Mouse (Mus musculus) lung, postnatal 0 days (tissue): ENCODE measurements around the gene Cdkn1b. TPM values are rescaled to one million over a fixed set of nuclear protein-coding genes. Genes with fewer than 3 reads are reported as not detected.

Source experiments
- ATAC-seq: fragments of 200-750 bp; cut with Nextera tagmentation; 2 replicates; pipeline ENCODE4 v1.8.0; 2017; ENCODE audit warnings: moderate library complexity
- DNase-seq: peaks from one replicate; pipeline ENCODE4 v3.0.0-alpha.2; 2016; ENCODE audit warnings: low spot score
- H3K27ac ChIP-seq: fragments of 300-500 bp; sonication (generic); 2 replicates; pipeline ENCODE4 v1.5.1; 2014; ENCODE audit warnings: antibody characterized with exemption, mild to moderate bottlenecking, low read length, mixed read lengths
- H3K27me3 ChIP-seq: fragments of 300-500 bp; sonication (generic); replicated peaks from 2 replicates; pipeline ENCODE4 v1.6.1; 2014; ENCODE audit warnings: low read length, mixed read lengths; ENCODE audit not compliant: insufficient read depth
- H3K36me3 ChIP-seq: fragments of 300-500 bp; sonication (generic); 2 replicates; pipeline ENCODE4 v1.6.1; 2014; ENCODE audit warnings: low read length, mixed read lengths; ENCODE audit not compliant: insufficient read depth
- H3K4me1 ChIP-seq: fragments of 300-500 bp; sonication (generic); 2 replicates; pipeline ENCODE4 v1.6.1; 2014; ENCODE audit warnings: antibody characterized with exemption, low read depth, low read length, mixed read lengths; ENCODE audit not compliant: insufficient read depth
- H3K4me2 ChIP-seq: fragments of 300-500 bp; sonication (generic); replicated peaks from 2 replicates; pipeline ENCODE4 v1.6.1; 2014; ENCODE audit warnings: low read depth, mild to moderate bottlenecking, low read length, moderate library complexity, mixed read lengths
- H3K4me3 ChIP-seq: fragments of 300-500 bp; sonication (generic); 2 replicates; pipeline ENCODE4 v1.5.1; 2014; ENCODE audit warnings: low read depth, low read length
- H3K9ac ChIP-seq: fragments of 300-500 bp; sonication (generic); replicated peaks from 2 replicates; pipeline ENCODE4 v1.6.1; 2014; ENCODE audit warnings: low read depth, mild to moderate bottlenecking
- H3K9me3 ChIP-seq: fragments of 300-500 bp; sonication (generic); 2 replicates; pipeline ENCODE4 v1.6.1; 2016; ENCODE audit warnings: low read length, mixed read lengths
- CTCF ChIP-seq: IDR thresholded peaks from 2 replicates; pipeline ENCODE4 v1.5.1; 2016; ENCODE audit warnings: antibody characterized with exemption, mild to moderate bottlenecking
- EP300 ChIP-seq: IDR thresholded peaks from 2 replicates; pipeline ENCODE4 v1.6.1; 2016; ENCODE audit warnings: antibody characterized with exemption, mild to moderate bottlenecking, control low read depth
- WGBS: fragments of 180-500 bp; shearing (Covaris S2); extraction: QIAGEN DNeasy Blood & Tissue Kit; methylation state at CpG from one replicate; pipeline ENCODE4 v1.1.7; 2014; 5-methylcytosine and 5-hydroxymethylcytosine counted together
- polyA plus RNA-seq: library from polyadenylated mRNA; unstranded; fragments of >200 nt; fragmentation: Nextera tagmentation; extraction: Ambion mirVana; gene quantifications from 2 replicates; pipeline ENCODE4 v1.2.1, GENCODE M21; 2015

Cdkn1b gene
- polyA plus RNA-seq, 1 experiment from 2014 or later: 46.2 TPM

DNA sequence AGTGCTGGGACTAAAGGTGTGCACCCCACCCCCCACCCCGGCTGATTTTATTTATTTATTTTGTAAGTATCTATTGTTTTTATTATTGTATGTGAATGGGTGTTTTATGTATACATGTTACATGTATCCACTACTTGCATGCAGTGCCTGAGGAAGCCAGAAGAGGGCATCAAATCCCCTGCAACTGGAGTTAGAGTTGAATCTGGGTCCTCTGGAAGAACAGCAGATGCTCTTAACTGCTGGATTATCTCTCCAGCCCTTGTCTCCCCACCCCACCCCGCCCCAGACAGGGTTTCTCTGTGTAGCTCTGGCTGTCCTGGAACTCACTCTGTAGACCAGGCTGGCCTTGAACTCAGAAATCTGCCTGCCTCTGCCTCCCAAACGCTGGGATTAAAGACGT, 36.2 kb downstream of the Cdkn1b start:
- Histone ChIP-seq H3K36me3 (no peaks in the 10 kb centered on the region), H3K9ac (no peak overlapping the region), H3K27ac (no peak overlapping the region), H3K9me3 (no peaks in the 10 kb centered on the region), H3K4me2 (no peak overlapping the region), H3K4me3 (no peak overlapping the region), H3K27me3 (no peaks in the 10 kb centered on the region), H3K4me1 (no peaks in the 10 kb centered on the region)
- WGBS: 78% methylated on average over 4 of the region's 4 CpGs
- no peak for DNase-seq
- TF ChIP-seq EP300: no peak
- TF ChIP-seq CTCF: peak; percentile 50
- no peak for ATAC-seq

DNA sequence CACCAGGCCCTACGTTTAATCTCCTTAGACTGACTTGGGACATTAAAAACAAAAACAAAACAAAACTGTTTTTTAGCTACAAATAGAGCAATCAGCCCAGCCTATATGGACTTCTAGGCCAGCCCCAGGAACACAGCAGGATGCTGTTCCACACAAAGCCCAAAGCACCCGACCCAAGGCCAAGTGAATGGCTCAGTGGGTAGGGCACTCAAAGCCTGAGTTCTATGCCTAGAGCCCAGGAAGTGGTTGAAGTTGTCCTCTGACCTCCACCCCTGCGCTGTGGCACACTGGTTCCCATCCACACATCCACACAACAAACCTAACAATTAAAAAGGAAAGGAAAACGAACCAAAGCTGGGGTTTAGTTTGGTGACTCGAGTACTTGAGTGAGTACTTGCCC, 41.1 kb downstream of the Cdkn1b start:
- no peak overlapping the region for H3K4me3 ChIP-seq
- DNase-seq (no peak), ATAC-seq (no peak)
- H3K4me2 ChIP-seq: no peak overlapping the region
- no peaks in the 10 kb centered on the region for H3K27me3 ChIP-seq
- H3K9me3 ChIP-seq: no peaks in the 10 kb centered on the region
- no peak overlapping the region for H3K27ac ChIP-seq
- H3K4me1 ChIP-seq: no peaks in the 10 kb centered on the region
- 63% methylated on average over 5 of the region's 5 CpGs for WGBS
- H3K9ac ChIP-seq: no peak overlapping the region
- no peak for TF ChIP-seq EP300
- no peak for TF ChIP-seq CTCF
- H3K36me3 ChIP-seq: no peaks in the 10 kb centered on the region

DNA sequence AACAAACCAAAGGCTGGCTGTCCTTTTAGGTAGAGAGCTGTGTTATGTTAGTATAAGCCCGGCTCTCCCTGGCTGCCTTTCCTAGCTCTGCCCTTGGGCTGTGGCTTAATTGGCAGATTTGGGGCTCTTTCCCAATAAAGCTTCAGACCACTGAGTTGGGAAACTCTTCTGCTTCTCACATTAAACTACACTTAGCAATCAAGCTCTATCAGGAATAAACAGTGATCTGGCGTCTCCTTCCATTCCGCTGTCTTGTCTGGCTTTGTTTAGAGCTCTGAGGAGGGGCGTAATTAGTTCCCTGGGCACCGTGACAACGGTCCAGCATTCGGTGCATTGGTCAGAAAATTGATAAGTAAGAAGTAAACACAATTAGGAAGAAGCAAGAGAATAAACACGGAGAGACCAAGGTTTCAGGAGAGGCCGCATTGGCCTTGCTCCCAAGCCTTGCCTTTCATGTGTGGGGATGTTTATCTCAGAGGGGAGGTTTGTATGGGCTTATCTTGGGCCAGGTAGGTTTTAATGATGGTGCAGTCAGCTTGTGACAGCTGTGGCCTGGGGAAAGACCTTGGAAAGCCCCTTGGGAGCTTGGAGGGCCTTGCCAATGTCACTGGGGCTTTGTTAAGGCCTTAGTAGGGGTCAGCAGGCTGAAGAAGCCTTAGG, 41.8 kb downstream of the Cdkn1b start:
- 37% methylated on average over 9 of the region's 9 CpGs for WGBS
- Histone ChIP-seq H3K4me1 (no peaks in the 10 kb centered on the region), H3K4me2 (no peak overlapping the region), H3K4me3 (no peak overlapping the region), H3K27ac (no peak overlapping the region), H3K27me3 (no peaks in the 10 kb centered on the region), H3K9ac (no peak overlapping the region), H3K9me3 (no peaks in the 10 kb centered on the region), H3K36me3 (no peaks in the 10 kb centered on the region)
- TF ChIP-seq CTCF (no peak), EP300 (no peak)
- peak; percentile 57 for DNase-seq
- ATAC-seq: no peak

DNA sequence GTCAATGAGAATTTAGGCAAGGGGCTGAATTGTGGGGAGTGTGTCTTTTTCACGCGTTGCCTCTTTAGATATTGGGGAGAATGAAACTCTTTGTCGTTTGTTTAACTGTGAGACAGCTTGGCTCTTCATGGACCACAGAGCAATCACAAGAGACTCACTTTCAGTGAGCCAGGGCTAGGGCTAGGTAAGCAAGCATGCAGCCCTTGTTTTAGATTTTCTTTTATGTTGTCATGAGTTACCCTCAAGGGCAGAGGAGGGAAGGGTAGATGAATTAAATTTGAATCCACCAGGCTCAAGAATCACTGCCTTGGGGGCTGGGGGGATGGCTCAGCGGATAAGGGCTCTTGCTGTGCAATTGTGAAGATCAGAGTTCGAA, 42.3 kb downstream of the Cdkn1b start:
- H3K9ac ChIP-seq: no peak overlapping the region
- H3K36me3 ChIP-seq: no peaks in the 10 kb centered on the region
- 76% methylated on average over 5 of the region's 5 CpGs for WGBS
- TF ChIP-seq CTCF (no peak), EP300 (no peak)
- no peak overlapping the region for H3K4me2 ChIP-seq
- H3K9me3 ChIP-seq: no peaks in the 10 kb centered on the region
- no peaks in the 10 kb centered on the region for H3K4me1 ChIP-seq
- no peak for DNase-seq
- no peak overlapping the region for H3K4me3 ChIP-seq
- no peak overlapping the region for H3K27ac ChIP-seq
- no peak for ATAC-seq
- no peaks in the 10 kb centered on the region for H3K27me3 ChIP-seq

DNA sequence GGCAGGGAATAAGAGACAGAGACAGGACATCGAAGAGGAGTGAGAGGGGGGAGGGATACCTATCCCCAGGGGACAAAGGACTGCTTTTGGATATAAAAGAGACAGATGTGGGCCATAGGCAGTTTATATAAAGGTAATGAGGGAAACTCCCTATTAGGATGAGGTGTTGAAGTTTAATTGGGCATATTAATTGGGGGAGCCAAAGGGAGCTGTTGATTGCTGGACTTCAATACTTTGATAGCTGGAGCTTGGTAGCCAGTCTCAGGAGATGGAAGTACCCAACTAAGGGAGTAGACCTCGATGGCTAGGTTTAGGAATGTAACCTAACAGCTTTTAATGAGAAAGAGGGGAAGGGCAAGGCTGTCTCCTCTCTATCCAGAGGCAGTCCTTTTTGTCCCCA, 43.7 kb downstream of the Cdkn1b start:
- DNase-seq (no peak), ATAC-seq (no peak)
- Histone ChIP-seq H3K4me1 (no peaks in the 10 kb centered on the region), H3K4me3 (no peak overlapping the region), H3K4me2 (no peak overlapping the region), H3K27me3 (no peaks in the 10 kb centered on the region), H3K9me3 (no peaks in the 10 kb centered on the region), H3K27ac (no peak overlapping the region), H3K9ac (no peak overlapping the region), H3K36me3 (no peaks in the 10 kb centered on the region)
- TF ChIP-seq CTCF: no peak
- TF ChIP-seq EP300: no peak
- WGBS: 69% methylated on average over 2 of the region's 2 CpGs

DNA sequence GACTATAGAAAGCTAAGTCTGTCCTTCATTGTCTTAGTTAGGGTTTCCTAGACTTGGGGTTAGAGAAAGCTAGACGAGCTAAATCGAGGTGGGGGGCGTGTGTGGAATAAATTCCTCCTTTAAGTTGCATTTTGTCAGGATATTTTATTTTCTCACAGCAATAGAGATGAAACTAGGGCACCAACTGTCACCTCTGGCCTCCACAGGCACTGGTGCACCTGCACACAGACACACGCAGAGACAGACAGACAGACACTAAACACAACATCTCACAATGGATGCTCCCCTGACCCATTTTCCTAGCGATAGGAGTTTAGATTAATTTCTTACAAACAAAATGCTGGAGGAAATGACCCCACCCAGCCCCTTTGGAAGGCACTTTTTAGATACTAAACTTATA, 46.5 kb downstream of the Cdkn1b start:
- no peaks in the 10 kb centered on the region for H3K4me1 ChIP-seq
- H3K9ac ChIP-seq: no peak overlapping the region
- H3K36me3 ChIP-seq: no peaks in the 10 kb centered on the region
- H3K4me2 ChIP-seq: no peak overlapping the region
- no peak for ATAC-seq
- no peaks in the 10 kb centered on the region for H3K27me3 ChIP-seq
- no peak overlapping the region for H3K27ac ChIP-seq
- no peaks in the 10 kb centered on the region for H3K9me3 ChIP-seq
- no peak for DNase-seq
- no peak for TF ChIP-seq CTCF
- TF ChIP-seq EP300: no peak
- no peak overlapping the region for H3K4me3 ChIP-seq
- 79% methylated on average over 5 of the region's 5 CpGs for WGBS

DNA sequence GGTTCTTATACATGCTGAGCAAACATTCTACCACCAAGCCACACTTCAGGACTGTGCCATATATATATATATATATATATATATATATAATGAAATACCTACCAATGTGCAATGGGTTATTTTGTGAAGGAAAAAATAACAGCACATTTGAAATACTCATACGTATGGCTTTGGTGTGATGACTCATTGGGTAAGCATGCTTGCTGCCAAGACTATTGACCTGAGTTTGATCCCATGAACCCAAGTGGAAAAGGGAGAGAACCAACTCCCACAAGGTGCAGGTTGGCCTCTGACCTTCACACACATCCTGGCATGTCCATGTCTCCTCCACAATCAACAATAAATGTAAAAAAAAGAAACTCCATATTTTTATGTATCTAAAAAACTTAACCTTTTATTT, 48.1 kb downstream of the Cdkn1b start:
- WGBS: 34% methylated on average over 1 of the region's 1 CpGs
- DNase-seq: no peak

More for the DNA sequence above, 48.1 kb downstream of the Cdkn1b start:
- no peak overlapping the region for H3K27ac ChIP-seq
- no peaks in the 10 kb centered on the region for H3K36me3 ChIP-seq
- ATAC-seq: no peak
- H3K4me2 ChIP-seq: no peak overlapping the region
- no peaks in the 10 kb centered on the region for H3K9me3 ChIP-seq
- H3K9ac ChIP-seq: no peak overlapping the region
- TF ChIP-seq EP300 (no peak), CTCF (no peak)
- no peaks in the 10 kb centered on the region for H3K27me3 ChIP-seq
- H3K4me3 ChIP-seq: no peak overlapping the region
- no peaks in the 10 kb centered on the region for H3K4me1 ChIP-seq
